Mouse (Mus musculus) E14TG2a.4 (cell line): ENCODE measurements at regions not wholly inside any gene's neighbourhood (a gene's known extent, or its start where the extent isn't known, plus 50 kb on each side); places are given as distances from the start of the nearest gene placed in this dataset.
A peak's percentile ranks its signal among the peaks of the same experiment; 100 is the strongest.

Source experiments
- H3K27me3 ChIP-seq: 2 replicates; pipeline ENCODE4 v1.6.1; 2014; ENCODE audit warnings: low read length, control low read depth; ENCODE audit not compliant: insufficient read depth
- H3K36me3 ChIP-seq: 2 replicates; pipeline ENCODE4 v1.6.1; 2014; ENCODE audit warnings: low read length, control low read depth; ENCODE audit not compliant: insufficient read depth
- H3K4me1 ChIP-seq: replicated peaks from 2 replicates; pipeline ENCODE4 v1.6.1; 2014; ENCODE audit warnings: low read depth, low read length, control low read depth
- H3K4me3 ChIP-seq: replicated peaks from 2 replicates; pipeline ENCODE4 v1.5.1; 2014; ENCODE audit warnings: mild to moderate bottlenecking, low read length
- H3K9me3 ChIP-seq: 2 replicates; pipeline ENCODE4 v1.6.1; 2014; ENCODE audit warnings: low read length, control low read depth
- CTCF ChIP-seq: conservative IDR thresholded peaks from 2 replicates; pipeline ENCODE4 v1.5.1; 2014; ENCODE audit warnings: low read length
- NANOG ChIP-seq: IDR thresholded peaks from 2 replicates; pipeline ENCODE4 v1.6.1; 2014; ENCODE audit warnings: borderline replicate concordance, low read length, mixed read lengths
- POU5F1 ChIP-seq: IDR thresholded peaks from 2 replicates; pipeline ENCODE4 v1.6.1; 2014; ENCODE audit warnings: low read length, borderline replicate concordance

DNA sequence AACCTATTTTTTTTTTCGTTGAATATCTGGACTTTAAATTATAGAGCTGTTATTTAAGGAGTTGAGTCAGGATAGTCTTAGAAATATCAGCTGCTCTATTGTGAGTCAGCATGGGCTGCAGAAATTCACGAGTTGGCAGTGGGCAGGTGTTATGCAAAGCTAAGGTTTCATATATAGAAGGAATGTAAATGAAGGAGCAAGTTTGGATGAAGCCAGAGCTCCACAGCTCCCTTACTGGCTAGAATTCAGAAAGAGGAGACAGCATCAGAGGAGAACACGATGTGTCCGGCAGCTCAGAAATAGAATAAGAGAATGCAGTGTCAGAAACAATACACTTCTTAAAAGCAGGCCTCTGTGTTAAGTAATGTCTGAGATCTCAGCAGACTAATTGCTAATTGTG is 400.9 kb downstream of the Trim52 start:
- Histone ChIP-seq H3K9me3 (no peaks in the 10 kb centered on the region), H3K36me3 (no peaks in the 10 kb centered on the region), H3K4me3 (no peak overlapping the region), H3K27me3 (no peaks in the 10 kb centered on the region), H3K4me1 (no peaks in the 10 kb centered on the region)
- TF ChIP-seq NANOG (no peak), POU5F1 (no peak), CTCF (no peak)

DNA sequence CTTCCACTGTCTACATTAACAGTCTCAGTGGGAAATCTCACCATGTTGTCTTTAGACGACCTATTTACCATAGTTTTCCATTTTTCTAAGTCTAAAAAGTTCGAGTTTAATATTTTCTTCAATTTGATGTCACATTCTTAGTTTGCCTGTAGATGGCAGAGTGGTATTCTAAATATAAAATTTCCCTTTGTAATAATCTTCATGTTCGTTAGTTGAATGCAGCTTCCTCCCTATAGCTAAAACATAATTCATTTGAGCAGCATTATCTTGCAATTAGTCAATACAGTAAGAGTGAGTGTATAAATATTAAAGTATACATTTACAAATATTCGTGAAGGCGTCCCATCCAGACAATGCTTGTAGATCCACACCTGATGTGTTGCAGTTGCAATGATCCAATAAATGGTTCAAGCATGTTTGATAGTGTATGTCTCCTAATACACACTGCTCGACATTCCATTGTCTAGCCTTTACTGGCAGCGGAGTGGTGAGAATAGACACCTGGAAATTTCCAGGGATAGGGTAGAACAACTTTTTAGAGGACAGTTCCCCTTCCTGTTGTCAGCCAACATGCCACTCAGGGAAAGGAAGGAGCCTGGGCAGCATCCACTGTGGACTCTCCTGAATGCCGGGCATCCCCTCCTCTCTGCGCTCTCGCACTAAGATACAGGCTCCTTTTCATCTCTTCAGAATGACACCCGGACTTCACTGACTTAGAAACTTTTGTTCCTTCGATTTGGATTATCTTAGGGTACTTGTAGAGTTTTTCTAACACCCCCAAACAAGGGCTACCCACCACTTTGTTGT is 412.8 kb downstream of the Trim52 start:
- TF ChIP-seq NANOG (no peak), POU5F1 (no peak), CTCF (no peak)
- Histone ChIP-seq H3K27me3 (no peaks in the 10 kb centered on the region), H3K36me3 (no peaks in the 10 kb centered on the region), H3K4me1 (no peaks in the 10 kb centered on the region), H3K9me3 (peaks cover 4% of the 10 kb centered on the region; the same call in 1 of the 2 replicates), H3K4me3 (no peak overlapping the region)

DNA sequence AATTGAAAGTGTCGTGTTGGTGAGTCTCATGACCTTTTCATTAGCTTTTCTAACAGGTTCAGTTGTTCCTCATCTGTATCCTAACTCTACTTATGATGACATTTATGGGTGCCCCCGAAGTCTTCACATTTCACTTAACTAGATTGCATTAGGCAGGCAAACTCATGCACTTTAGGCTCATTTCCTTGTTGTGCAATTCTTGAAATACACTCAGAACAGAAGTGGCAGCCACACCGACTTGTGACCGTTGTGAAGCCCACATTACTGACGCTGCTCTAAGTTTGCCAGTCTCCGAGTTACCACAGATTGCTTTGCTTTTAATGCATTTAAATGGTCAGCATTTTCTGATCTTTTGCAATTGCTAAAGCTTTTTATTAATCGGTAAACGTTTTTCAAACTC is 414.8 kb downstream of the Trim52 start:
- no peaks in the 10 kb centered on the region for H3K27me3 ChIP-seq

DNA sequence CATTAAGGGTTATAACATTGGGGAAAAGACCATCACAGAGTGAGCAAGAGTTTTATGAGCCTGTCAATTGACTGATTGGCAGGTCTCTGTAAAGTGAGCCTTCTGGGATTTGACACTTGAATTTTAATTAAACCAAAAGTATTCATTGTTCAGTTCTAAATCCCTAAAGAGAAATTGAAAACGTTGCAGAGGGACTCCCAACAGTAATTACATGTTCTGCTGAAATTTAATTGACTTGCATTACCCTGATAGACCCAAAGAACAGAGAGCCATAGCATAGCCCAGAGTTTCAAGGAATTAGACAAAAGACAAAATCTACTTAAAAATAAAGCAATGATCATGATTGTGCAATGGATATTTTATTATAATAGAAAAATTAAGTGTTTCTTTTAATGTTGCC is 444.2 kb downstream of the Trim52 start:
- Histone ChIP-seq H3K9me3 (peaks cover 4% of the 10 kb centered on the region; the same call in 1 of the 2 replicates), H3K4me1 (no peaks in the 10 kb centered on the region), H3K36me3 (no peaks in the 10 kb centered on the region), H3K4me3 (no peak overlapping the region), H3K27me3 (no peaks in the 10 kb centered on the region)
- TF ChIP-seq CTCF (no peak), NANOG (no peak)

More for the DNA sequence above, 414.8 kb downstream of the Trim52 start:
- Histone ChIP-seq H3K4me3 (no peak overlapping the region), H3K9me3 (peaks cover 4% of the 10 kb centered on the region; the same call in 1 of the 2 replicates), H3K4me1 (no peaks in the 10 kb centered on the region), H3K36me3 (no peaks in the 10 kb centered on the region)
- TF ChIP-seq CTCF (no peak), POU5F1 (no peak), NANOG (no peak)

DNA sequence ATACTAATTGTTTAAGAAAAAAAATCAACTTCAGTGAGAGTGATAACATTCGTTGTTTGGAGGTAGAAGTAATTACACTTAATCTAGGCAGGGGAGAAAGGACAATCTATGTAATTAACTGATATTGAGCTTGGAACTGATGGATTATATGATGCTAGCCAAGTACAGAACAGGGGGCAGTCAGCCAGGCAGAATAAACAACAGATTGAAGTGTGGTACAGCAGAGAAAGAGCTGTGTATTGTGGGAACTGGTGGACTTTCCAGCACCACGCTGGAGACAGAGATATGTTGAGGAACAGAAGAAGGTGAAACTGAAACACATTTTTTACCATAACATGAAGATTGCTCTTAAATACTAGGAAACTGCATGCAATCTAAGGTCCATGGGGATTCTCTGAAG is 473.3 kb downstream of the Trim52 start:
- no peaks in the 10 kb centered on the region for H3K27me3 ChIP-seq
- no peaks in the 10 kb centered on the region for H3K4me1 ChIP-seq
- no peaks in the 10 kb centered on the region for H3K9me3 ChIP-seq
- TF ChIP-seq POU5F1 (no peak), NANOG (no peak), CTCF (no peak)
- H3K36me3 ChIP-seq, result no peaks in the 10 kb centered on the region
- no peak overlapping the region for H3K4me3 ChIP-seq

DNA sequence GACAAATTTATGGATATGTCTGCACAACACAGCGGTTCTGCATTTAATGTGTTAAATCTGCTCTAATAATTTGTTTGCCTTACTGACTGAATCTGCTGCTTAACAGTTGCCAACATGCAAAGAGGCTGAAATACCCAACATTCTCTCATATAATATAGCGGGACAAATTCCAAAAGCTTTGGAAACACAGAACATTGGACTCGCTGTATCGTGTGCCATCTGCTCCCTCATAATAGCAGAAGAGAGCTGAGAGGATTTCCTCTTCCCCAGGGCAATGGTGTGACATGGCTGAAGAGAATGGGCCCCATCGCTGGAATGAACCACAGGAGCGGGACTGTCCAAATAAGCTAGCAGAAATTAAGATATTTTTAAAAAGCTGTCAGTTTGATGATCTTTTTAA is 475.9 kb downstream of the Trim52 start:
- Histone ChIP-seq H3K9me3 (no peaks in the 10 kb centered on the region), H3K36me3 (no peaks in the 10 kb centered on the region), H3K4me3 (no peak overlapping the region), H3K4me1 (no peaks in the 10 kb centered on the region), H3K27me3 (no peaks in the 10 kb centered on the region)
- no peak for TF ChIP-seq NANOG
- TF ChIP-seq CTCF, result no peak
- TF ChIP-seq POU5F1, result no peak

DNA sequence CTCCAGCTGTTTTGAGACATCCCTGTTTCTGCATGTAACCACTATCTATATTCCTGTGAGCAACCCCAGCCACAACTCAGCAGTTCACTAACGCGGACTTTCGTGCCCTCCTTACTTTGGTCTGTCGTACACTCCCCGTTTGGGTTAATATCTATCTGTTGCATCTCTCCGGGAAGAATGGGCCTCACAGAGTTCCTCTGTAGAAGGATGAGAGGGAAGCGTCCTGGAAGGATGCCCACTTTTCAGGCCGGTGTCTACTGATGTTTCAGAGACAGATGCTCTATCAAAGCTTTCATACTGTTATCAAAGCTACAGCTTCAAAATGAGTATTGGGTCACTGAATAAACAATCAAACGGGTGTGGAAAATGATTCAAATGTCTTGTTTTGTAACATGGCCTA is 487.4 kb downstream of the Trim52 start:
- Histone ChIP-seq H3K4me3 (no peak overlapping the region), H3K36me3 (no peaks in the 10 kb centered on the region), H3K9me3 (no peaks in the 10 kb centered on the region), H3K27me3 (no peaks in the 10 kb centered on the region), H3K4me1 (no peaks in the 10 kb centered on the region)
- TF ChIP-seq NANOG (no peak), CTCF (no peak), POU5F1 (no peak)

DNA sequence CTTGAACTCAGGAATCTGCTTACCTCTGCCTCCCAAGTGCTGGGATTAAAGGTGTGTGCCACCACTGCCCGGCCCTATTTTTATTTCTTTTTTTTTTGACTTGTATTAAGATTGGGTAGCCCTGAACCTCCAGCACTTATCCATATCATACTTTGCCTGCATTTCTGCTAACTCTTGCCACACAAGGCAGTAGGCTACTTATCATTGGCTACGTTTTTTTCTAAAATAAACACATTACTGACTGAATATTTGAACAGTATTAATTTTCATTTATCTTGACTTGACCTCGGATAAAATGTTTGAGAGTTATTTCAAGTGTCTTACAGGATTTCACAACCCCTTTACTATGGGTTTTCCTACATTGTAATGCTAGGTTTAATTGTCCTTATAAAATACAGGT is 488.0 kb downstream of the Trim52 start:
- Histone ChIP-seq H3K4me3 (no peak overlapping the region), H3K4me1 (no peaks in the 10 kb centered on the region), H3K27me3 (no peaks in the 10 kb centered on the region), H3K9me3 (no peaks in the 10 kb centered on the region), H3K36me3 (no peaks in the 10 kb centered on the region)
- TF ChIP-seq NANOG (no peak), CTCF (no peak), POU5F1 (no peak)

DNA sequence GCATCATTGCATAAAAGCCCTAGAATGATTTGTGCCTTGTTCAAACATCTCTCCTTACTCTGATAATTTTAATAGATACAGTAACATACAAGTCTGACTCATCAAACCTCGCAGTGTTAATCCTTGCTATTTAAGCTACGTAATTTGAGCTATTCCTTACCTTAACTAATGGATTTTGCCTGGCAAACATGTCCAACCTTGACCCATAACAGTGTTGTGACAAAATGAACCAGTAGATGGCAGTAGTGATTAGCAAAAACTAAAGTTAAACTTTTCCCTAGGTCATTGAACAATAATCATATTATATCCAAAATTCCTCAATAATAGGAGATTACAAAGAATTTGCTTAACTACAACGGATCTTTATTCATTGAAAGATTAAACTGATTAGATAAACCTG is 501.0 kb downstream of the Trim52 start:
- Histone ChIP-seq H3K4me3 (no peak overlapping the region), H3K36me3 (no peaks in the 10 kb centered on the region), H3K27me3 (no peaks in the 10 kb centered on the region), H3K9me3 (no peaks in the 10 kb centered on the region), H3K4me1 (no peaks in the 10 kb centered on the region)
- TF ChIP-seq CTCF (peak; percentile 64), POU5F1 (no peak), NANOG (no peak)
